Mouse (Mus musculus) embryonic fibroblast, embryonic 13.5 days (primary cell): ENCODE measurements around the gene Zfp282. TPM values are rescaled to one million over a fixed set of nuclear protein-coding genes. Genes with fewer than 3 reads are reported as not detected.

ENCODE experiments used
- H3K27ac ChIP-seq: 2 replicates; pipeline ENCODE4 v1.5.1; 2012; ENCODE audit warnings: low read length, control low read depth, inconsistent platforms; ENCODE audit not compliant: insufficient read depth
- H3K4me1 ChIP-seq: 2 replicates; pipeline ENCODE4 v1.6.1; 2011; ENCODE audit warnings: low read length; ENCODE audit not compliant: control insufficient read depth, insufficient read depth
- H3K4me3 ChIP-seq: 2 replicates; pipeline ENCODE4 v1.5.1; 2011; ENCODE audit warnings: mild to moderate bottlenecking, control low read depth, low read length; ENCODE audit not compliant: insufficient read depth
- CTCF ChIP-seq: IDR thresholded peaks from 2 replicates; pipeline ENCODE4 v1.5.1; 2011; ENCODE audit warnings: mild to moderate bottlenecking, control low read depth, low read length, moderate library complexity, borderline replicate concordance; ENCODE audit not compliant: insufficient read depth
- POLR2A ChIP-seq: IDR thresholded peaks from 2 replicates; pipeline ENCODE4 v1.6.1; 2011; ENCODE audit warnings: low read depth, mild to moderate bottlenecking, control low read depth, low read length, moderate library complexity
- polyA plus RNA-seq: library from polyadenylated mRNA; stranded (reverse); fragments of >200 nt; gene quantifications from 2 replicates; pipeline ENCODE4 v1.2.4, GENCODE M21; 2011; ENCODE audit warnings: low read depth; ENCODE audit not compliant: missing spikeins, insufficient read length

Zfp282 gene
- polyA plus RNA-seq: 8.0 and 9.6 TPM in 2 replicates

DNA sequence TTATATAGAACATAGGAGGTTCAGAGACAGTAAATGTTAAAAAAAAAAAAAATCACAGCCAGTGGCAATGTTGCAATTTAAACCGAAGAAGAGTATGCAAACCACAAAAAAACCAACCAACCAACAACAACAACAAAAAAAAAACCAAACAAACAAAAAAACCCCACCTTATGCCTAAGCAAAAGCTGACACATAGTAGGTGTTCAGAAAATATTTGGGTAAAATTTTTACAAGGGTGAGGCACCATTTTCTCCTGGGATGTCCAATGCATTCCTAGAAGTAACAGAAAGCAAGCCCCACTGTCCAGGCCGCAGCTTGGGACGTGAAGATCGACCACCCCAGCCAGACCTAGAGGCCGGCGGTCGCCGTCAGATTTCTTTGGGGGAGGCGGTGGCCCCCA lies at the start of gene Zfp282:
Zfp282 (plus strand) TSS at position 147 of the 400 bp plus-strand sequence.
- H3K4me1 ChIP-seq: 0 out of 2 replicates have a peak, but pooled peaks cover 6% of the 10 kb centered on the region
- TF ChIP-seq CTCF: no peak
- no peak for TF ChIP-seq POLR2A
- peak within 1 kb of the TSS; percentile 96 for H3K27ac ChIP-seq
- peak within 1 kb of the TSS; percentile 63 for H3K4me3 ChIP-seq

DNA sequence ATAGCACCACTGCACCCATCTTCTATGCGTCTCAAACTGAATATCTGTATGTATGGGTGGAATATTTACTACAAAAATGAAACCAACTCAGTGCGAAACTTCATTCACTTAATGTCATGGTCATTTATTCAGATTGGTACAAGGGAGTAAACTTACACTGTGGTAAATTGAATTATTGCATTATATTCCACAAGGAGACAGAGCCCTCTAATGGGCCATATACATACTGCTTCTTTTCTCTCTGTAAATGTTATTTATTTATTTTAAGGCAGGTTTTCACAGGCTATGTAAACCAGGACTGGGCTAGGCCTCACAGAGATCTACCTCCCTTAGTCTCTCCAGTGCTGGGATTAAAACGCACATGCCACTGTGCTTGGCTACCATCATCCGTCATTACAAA lies 49.5 kb upstream of the Zfp282 start:
- Histone ChIP-seq H3K4me1 (no peaks in the 10 kb centered on the region), H3K4me3 (no peak overlapping the region), H3K27ac (no peak overlapping the region)
- TF ChIP-seq POLR2A (no peak), CTCF (no peak)

DNA sequence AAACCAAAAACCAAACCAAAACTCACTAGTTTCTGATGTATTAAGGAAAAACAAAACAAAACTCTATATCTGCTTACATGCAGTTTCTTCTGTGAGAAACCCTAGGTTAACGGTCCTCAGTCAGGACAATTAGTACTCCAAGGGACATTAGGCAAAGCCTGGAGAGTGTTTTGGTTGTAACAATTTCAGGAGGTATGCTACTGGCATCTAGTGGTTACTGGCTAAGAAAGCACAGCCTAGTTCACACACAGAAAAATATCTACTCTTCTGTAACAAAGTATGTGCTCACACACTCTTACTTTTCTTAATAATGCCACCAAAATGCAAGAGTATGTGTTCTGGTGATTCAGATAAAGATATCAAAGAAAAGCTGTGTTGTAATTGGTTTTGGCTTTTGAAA lies 48.1 kb upstream of the Zfp282 start:
- Histone ChIP-seq H3K27ac (no peak overlapping the region), H3K4me3 (no peak overlapping the region), H3K4me1 (no peaks in the 10 kb centered on the region)
- TF ChIP-seq CTCF: no peak
- no peak for TF ChIP-seq POLR2A

DNA sequence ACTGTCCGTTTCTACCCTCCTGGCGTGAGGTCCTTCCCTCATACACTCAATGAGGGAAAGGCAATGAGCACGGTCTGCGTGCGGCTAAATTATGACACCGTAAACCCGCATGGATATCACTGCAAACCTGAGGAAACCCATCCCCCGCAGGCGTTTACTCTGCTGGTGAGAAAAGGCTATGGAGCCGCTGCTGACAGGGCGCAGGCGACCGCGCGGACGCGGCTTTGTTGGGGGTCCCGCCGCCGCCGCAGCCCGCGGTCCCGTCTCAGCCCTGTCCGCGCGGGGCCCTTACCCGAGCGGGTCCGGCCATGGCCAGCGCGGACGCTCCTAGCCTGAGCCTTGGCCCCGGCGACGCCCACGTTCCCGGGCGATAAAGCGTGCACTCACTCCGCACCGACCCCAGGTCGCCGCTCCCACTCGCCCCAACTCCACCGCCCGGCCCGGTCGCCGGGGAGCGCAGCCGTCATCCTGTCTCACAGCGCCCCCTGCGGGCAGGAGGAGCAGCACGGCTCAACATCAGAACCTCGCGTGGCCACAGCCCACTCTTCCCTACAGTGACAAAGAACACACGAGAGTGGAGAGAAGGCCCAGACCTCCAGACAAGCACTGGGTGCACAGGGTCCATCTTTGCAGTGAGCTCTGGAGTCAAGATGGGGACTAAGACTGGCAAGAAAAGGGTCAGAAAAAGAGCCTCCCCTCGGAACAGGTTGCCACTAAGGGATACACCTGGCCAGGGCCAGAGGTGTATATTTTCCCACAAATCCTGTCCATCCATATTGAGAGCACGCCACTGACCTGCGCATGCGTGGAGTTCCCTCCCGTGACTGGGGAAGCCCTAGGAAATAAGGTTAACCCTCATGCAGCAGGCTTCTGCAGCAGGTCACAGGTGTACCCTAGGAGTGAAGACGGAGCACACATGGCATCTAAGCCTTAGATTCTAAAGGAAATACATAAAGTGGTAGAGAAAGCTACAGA lies 46.6 kb upstream of the Zfp282 start, which contains the start of gene Zfp786:
Zfp786 (minus strand) TSS at position 764 of the 975 bp plus-strand sequence.
- peak; percentile 52 for TF ChIP-seq POLR2A
- TF ChIP-seq CTCF: peak; percentile 96
- no peak within 1 kb of the TSS for H3K27ac ChIP-seq
- H3K4me3 ChIP-seq: peak within 1 kb of the TSS; percentile 57
- no peaks in the 10 kb centered on the region for H3K4me1 ChIP-seq

DNA sequence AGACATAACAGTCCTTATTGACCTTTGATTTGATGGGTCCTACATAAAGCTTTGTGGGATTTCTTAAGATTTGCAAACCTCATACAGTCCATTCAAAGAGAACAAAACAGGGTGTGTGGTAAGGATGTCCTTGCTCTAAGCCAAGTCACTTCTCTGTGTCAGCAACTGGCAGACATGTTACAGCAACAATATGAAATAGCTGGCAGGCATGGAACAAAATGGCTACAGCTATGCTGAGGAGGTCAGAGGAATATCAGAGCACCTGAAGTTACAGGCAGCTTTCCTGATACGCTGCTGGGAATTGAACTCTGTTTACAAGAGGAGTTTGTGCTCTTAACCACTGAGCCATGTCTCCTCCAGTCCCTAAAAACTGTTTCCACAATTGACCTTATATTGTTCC lies 44.8 kb upstream of the Zfp282 start:
- no peak for TF ChIP-seq POLR2A
- TF ChIP-seq CTCF: no peak
- Histone ChIP-seq H3K4me3 (no peak overlapping the region), H3K27ac (no peak overlapping the region), H3K4me1 (no peaks in the 10 kb centered on the region)

DNA sequence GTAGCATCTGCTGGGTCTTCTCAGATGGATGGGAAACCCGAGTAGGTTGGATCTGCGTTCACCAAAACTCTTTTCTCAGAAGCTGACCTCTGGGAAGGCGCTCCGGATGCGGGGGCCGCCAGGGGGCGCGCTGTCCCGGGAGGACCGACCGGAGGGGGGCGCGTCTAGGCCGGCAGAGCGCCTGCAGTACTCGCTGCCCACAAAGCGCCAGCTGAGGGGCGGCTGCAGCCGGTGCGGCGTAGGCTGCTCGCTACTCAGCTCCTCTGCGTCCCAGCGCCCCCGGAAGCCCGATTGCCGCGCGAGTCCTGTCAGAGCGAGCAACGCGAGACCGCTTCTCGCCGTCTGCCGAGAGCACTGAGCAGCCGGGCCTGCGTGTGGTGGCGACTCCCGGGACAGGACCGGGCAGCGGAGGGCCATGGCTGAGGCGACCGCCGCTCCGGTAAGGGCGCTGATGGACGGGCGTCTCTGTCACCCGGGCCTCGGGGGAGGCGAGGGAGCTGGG lies 41.5 kb upstream of the Zfp282 start, which contains the start of gene Zfp398:
Zfp398 (plus strand) TSS at position 180 of the 502 bp plus-strand sequence.
- Histone ChIP-seq H3K4me3 (peak within 1 kb of the TSS; percentile 77), H3K4me1 (no peaks in the 10 kb centered on the region; the same call in 1 of the 2 replicates), H3K27ac (peak within 1 kb of the TSS; percentile 81)
- TF ChIP-seq POLR2A (peak; percentile 80), CTCF (peak; percentile 65)

DNA sequence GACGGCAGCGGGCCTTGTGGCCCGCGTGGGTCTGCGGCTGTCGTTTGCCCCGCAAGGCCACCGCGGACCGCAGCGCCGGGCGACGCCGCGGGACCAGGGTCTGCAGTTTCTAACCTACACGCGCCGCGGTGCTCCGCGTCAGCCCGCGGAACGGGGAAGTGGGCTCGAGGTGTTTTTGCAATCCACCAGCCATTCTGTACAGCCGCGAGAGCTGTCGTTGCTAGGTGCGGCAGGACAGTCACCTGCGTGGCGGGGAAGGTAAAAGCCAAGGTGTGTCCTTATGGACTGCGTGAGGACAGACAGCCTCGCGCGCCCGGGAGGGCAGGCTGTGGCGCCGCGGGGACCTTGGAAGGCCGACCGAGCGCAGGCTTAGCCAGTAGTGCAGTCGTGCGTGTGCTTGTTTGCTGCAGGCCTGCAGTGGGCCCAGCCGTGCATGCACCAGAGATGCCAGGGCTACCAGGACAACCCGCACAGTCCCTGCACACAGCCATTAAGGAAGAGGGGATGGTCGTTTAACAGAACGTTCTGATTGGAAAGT lies 41.0 kb upstream of the Zfp282 start:
- peak overlapping the region; percentile 81 for H3K27ac ChIP-seq
- H3K4me3 ChIP-seq: peak overlapping the region; percentile 77
- TF ChIP-seq POLR2A: 0 out of 2 replicates have a peak, but pooled peaks have one; percentile 38
- TF ChIP-seq CTCF: no peak
- no peaks in the 10 kb centered on the region; the same call in 1 of the 2 replicates for H3K4me1 ChIP-seq

DNA sequence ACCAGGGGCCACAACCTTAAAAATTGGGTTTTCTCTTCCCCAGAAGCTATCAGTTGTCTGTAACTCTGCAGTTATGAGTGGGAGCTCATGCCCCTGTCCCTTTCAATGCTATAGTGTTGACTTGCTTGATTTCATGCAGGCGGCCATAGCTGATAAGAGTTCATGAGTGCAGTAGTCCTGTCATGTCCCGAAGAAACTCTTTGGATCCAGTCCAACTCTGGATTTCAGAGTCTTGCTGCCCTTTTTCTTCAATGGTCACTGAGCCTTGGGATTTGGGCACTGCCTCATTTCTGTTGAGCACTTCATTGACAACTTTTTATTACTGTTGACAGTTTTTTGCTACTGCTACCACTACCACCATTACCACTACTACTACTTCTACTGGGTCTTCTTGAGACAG lies 39.4 kb upstream of the Zfp282 start:
- H3K4me1 ChIP-seq: no peaks in the 10 kb centered on the region; the same call in 1 of the 2 replicates
- TF ChIP-seq POLR2A (no peak), CTCF (no peak)
- no peak overlapping the region for H3K4me3 ChIP-seq
- no peak overlapping the region for H3K27ac ChIP-seq

DNA sequence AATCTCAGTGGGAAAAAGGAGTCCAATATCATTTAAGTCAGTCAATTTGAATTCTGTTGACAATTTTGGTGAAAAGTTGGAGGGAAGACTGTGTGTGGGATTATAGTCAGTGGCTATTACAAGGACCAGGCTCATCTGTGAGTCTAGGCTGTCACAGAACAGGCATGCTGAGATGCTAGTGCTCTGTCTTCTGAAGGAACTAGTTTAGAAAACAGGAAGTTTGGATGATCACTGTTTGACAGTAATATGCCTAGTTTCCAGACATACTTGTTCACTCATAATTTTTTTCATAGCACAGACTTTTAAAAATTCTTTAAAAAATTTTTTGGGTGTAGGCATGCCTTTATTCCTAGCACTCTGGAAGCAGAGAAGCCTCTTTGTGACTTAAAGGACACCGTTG lies 35.9 kb upstream of the Zfp282 start:
- no peak overlapping the region for H3K27ac ChIP-seq
- H3K4me3 ChIP-seq: no peak overlapping the region
- H3K4me1 ChIP-seq: no peaks in the 10 kb centered on the region; the same call in 1 of the 2 replicates
- TF ChIP-seq CTCF: no peak
- no peak for TF ChIP-seq POLR2A
